Mouse (Mus musculus) limb, embryonic 10.5 days (tissue): ENCODE data around the gene Fbxl18. TPM values are rescaled to one million over a fixed set of nuclear protein-coding genes. Genes with fewer than 3 reads are reported as not detected.

Source experiments
- DNase-seq: peaks from one replicate; pipeline ENCODE4 v3.0.0-alpha.2; 2017; ENCODE audit warnings: low spot score
- H3K27ac ChIP-seq: fragments of 300-500 bp; sonication (generic); 2 replicates; pipeline ENCODE4 v1.5.1; 2016; ENCODE audit warnings: mild to moderate bottlenecking
- H3K27me3 ChIP-seq: fragments of 300-500 bp; sonication (generic); 2 replicates; pipeline ENCODE4 v1.6.1; 2016; ENCODE audit warnings: low read depth, mild to moderate bottlenecking; ENCODE audit not compliant: poor library complexity, severe bottlenecking
- H3K36me3 ChIP-seq: fragments of 300-500 bp; sonication (generic); 2 replicates; pipeline ENCODE4 v1.6.1; 2016; ENCODE audit warnings: mild to moderate bottlenecking, moderate library complexity
- H3K4me1 ChIP-seq: fragments of 300-500 bp; sonication (generic); 2 replicates; pipeline ENCODE4 v1.6.1; 2016
- H3K4me3 ChIP-seq: fragments of 300-500 bp; sonication (generic); 2 replicates; pipeline ENCODE4 v1.5.1; 2016; ENCODE audit warnings: mild to moderate bottlenecking, moderate library complexity
- H3K9me3 ChIP-seq: fragments of 300-500 bp; sonication (generic); replicated peaks from 2 replicates; pipeline ENCODE4 v1.6.1; 2016; ENCODE audit warnings: mild to moderate bottlenecking
- WGBS: fragments of 180-500 bp; shearing (Covaris S2); methylation state at CpG from one replicate; pipeline ENCODE4 v1.1.7; 2016; 5-methylcytosine and 5-hydroxymethylcytosine counted together
- polyA plus RNA-seq: library from polyadenylated mRNA; unstranded; fragments of >200 nt; fragmentation: Nextera tagmentation; extraction: Ambion mirVana; gene quantifications from 2 replicates; pipeline ENCODE4 v1.2.1, GENCODE M21; 2016

The Fbxl18 gene
- polyA plus RNA-seq, 1 experiment from 2014 or later = 20.9 TPM

DNA sequence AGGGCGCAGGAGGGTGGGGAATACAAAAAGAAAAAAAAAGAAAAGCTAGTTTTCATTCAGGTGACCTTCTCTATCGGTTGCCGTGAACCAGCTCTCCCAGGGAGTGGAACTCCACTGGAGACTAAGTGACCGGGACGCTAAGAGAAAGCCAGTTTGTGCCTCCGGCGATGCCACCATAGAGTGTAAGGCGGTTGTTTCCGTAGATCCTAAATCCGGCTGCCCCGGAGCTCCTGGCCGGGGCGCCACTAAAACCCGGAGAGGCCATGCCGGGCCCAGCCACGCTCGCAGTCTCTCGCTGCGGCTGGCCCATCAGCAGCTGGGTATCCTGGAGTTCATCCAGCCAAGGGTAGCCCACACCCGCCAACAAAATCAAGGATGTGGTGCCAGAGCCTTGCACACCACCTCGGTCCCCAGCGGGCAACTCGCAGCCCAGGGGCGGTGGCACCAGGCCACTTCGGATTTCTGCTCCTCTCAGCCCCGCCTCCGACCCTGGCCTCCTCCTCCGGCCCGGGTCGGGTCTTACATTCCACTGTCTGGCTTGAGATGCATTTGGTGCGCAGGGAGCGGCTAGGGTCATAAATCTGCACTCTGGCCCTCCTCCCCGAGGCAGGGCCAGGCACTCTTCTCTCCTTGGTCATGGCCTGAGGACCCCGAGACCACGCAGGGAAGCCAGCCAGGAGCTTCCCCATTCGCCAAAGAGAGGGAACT lies 73.8 kb downstream of the Fbxl18 start:
- peaks cover 41% of the 10 kb centered on the region for H3K4me1 ChIP-seq
- no peaks in the 10 kb centered on the region for H3K27me3 ChIP-seq
- DNase-seq = peak; percentile 93
- under 1% methylated on average over 36 of the region's 36 CpGs for WGBS
- H3K27ac ChIP-seq = peak overlapping the region; percentile 100
- H3K9me3 ChIP-seq = no peaks in the 10 kb centered on the region
- H3K4me3 ChIP-seq = peak overlapping the region; percentile 68
- H3K36me3 ChIP-seq = no peaks in the 10 kb centered on the region

DNA sequence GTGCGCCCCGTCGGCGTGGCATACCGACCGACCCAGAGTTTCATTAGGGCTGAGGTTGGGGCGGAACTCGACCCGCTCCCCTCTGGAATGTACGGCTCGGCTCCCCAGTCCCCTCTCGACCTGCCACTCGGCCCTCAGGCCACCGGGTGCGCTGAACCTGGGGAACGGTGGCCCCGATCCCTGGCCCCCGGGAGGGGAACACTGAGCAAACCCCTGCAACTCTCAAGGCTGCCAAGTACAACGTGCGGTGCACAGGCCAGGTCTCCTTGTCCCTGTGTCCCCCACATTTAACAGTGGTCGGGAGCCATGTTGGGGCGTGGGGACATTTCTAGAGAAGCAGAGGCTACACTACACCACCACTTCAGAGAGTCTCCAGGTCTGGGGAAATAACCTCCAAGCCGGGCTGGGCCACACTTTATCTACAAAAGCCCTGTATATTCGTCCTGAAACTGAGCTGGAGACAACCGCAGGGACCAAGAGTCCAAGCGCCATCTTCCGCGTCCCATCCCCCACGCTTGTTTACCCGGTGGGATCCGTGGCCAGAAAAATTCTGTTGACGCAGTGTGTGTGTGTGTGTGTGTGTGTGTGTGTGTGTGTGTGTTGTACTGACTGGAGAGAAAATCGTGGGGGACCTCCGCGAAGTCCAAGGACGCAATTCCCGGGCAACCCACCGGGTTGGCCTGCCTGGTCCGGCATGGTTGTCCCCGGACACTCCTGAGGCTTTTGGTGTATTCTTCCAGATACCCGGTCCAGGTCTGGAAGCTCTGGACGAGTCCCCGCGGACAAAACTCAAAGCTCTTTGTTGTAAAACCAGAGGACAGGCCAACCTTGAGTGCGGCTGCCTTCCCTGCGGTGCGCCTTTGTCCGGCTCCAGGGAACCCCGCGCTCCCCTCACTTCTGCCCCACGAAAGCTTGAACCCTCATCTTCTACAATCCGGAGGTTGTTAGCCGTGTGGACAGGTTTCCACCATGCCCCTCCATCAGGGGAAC lies 74.7 kb downstream of the Fbxl18 start:
- peak; percentile 87 for DNase-seq
- H3K27ac ChIP-seq = peak overlapping the region; percentile 100
- H3K36me3 ChIP-seq = no peaks in the 10 kb centered on the region
- whole genome bisulfite sequencing = under 1% methylated on average over 53 of the region's 53 CpGs
- no peaks in the 10 kb centered on the region for H3K27me3 ChIP-seq
- peaks cover 35% of the 10 kb centered on the region for H3K4me1 ChIP-seq
- peak overlapping the region; percentile 68 for H3K4me3 ChIP-seq
- H3K9me3 ChIP-seq = no peaks in the 10 kb centered on the region

DNA sequence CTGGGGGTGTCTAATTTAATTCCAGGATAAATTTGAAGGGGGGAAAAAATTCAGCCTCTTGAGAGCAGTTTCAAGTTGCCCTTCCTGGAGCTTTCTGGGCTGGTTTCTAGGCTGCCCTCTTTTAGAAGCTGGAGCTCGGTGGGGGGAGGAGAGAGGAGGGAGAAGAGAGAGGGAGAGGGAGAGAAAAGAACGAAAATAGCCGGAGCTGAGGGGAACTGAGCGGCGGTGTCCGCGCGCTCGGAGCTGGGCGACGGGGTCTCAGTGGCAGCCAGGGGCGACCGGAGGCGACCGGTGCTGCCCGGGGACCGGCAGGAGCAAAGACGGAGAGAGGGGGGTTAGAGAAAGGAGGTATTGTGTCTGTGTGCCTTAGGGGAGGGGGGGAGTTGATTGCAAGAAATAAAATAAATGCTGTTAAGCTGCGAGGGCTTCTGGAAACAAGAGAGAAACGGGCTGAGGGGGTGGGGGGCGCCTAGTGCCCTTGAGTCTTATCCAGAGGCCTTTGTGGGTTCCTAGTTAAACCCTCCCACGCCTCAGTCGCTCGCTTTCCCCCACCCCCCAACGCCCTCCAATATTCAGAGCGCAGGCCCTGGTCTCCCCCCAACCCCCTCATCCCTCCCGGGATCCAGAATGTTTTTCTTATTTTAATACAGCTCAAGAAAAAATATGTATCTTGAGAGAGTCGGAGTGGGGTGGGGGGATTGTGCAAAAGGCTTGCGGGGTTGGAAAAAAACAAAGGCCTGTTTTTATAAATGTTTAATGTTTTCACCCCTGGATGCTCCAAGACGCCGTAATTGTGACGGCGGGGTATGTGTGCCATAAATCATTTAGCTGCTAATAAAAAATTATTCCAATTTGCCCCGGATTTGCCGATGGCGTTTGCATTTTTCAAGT lies 75.6 kb downstream of the Fbxl18 start:
- Histone ChIP-seq H3K4me3 (peak overlapping the region; percentile 68), H3K27ac (peak overlapping the region; percentile 100), H3K27me3 (no peaks in the 10 kb centered on the region), H3K9me3 (no peaks in the 10 kb centered on the region), H3K36me3 (peaks cover 6% of the 10 kb centered on the region), H3K4me1 (peaks cover 26% of the 10 kb centered on the region)
- DNase-seq = peak; percentile 79
- under 1% methylated on average over 36 of the region's 36 CpGs for WGBS

- H3K9me3 ChIP-seq = no peaks in the 10 kb centered on the region
- WGBS = under 1% methylated on average over 43 of the region's 43 CpGs
- peaks cover 13% of the 10 kb centered on the region for H3K36me3 ChIP-seq
- DNase-seq = peak; percentile 82
- H3K27ac ChIP-seq = peak overlapping the region; percentile 100
- peak overlapping the region; percentile 68 for H3K4me3 ChIP-seq
- no peaks in the 10 kb centered on the region for H3K27me3 ChIP-seq
- H3K4me1 ChIP-seq = peaks cover 19% of the 10 kb centered on the region
Observed at GRCm38 (mm10) chr5:142818435-142819360, 76.5 kb downstream of the Fbxl18 start.

DNA sequence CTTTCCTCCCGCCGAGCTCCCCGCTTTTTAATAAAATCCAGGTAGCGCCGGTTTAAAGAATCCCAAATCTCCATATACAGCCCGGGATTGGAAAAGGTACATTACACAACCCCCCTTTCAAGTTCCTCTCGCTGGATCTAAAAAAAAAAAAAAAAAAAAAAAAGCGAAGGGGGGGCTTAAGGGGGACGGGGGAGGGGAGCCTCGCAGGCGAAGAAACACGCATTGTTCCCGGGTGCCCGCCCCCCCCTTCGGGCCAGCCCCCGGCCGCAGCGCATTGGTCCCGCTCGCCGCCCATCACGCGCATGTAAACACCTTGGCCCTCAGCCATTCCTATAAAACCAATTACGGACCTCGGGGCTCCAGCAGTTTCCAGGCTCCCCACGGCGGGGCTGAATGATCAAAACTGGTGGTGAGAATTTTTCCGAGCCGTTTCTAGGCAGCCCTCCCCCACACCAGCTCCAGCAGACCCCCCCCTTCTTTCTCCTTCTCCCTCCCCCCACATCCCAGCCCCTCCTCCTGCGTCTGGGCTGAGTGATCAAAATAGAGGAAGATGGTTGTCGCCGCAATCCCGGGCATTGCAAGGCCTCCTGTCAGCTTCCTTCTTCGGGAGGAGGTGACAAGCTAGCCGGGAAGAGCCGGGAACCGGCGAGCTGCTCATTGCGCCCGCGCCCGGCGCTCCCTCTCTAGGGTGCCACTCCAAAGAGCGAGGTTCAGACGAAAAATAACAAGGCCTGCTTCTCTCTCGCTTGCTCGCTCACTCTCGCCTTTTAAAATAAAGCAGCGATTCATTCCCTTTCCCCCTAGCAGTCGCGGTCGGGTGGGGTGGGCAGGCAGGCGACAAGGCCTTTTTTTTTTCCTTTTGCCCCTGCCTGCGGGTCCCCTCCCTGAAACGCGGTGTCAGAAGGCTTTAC lies 77.4 kb downstream of the Fbxl18 start, which contains the start of gene Tnrc18:
Tnrc18 (minus strand) TSS at position 139 of the 911 bp plus-strand sequence.
- H3K36me3 ChIP-seq = peaks cover 22% of the 10 kb centered on the region
- H3K27me3 ChIP-seq = no peaks in the 10 kb centered on the region
- H3K4me3 ChIP-seq = peak within 1 kb of the TSS; percentile 68
- WGBS = under 1% methylated on average over 54 of the region's 56 CpGs
- peak within 1 kb of the TSS; percentile 100 for H3K27ac ChIP-seq
- peak; percentile 100 for DNase-seq
- H3K4me1 ChIP-seq = peaks cover 19% of the 10 kb centered on the region
- H3K9me3 ChIP-seq = no peaks in the 10 kb centered on the region

Other genes starting within 250 kb of the Fbxl18 start
- 15.5 and 17.5 TPM in 2 replicates for gene Slc29a4, start 202.9 kb downstream of the Fbxl18 start, polyA plus RNA-seq
- gene Tnrc18, start 77.8 kb downstream of the Fbxl18 start, polyA plus RNA-seq = 24.7 and 39.0 TPM in 2 replicates
- 13,950 and 14,682 TPM in 2 replicates for gene Actb, start 11.3 kb upstream of the Fbxl18 start, polyA plus RNA-seq
- gene Fscn1, start 64.9 kb upstream of the Fbxl18 start, polyA plus RNA-seq = 806 and 864 TPM in 2 replicates
- gene Rnf216, start 217.6 kb upstream of the Fbxl18 start, polyA plus RNA-seq = 48.1 and 51.5 TPM in 2 replicates